Mouse (Mus musculus) hindbrain, postnatal 0 days (tissue): Measurements from ENCODE around the gene 4930486L24Rik. TPM values are rescaled to one million over a fixed set of nuclear protein-coding genes. Genes with fewer than 3 reads are reported as not detected.
A peak's percentile ranks its signal among the peaks of the same experiment; 100 is the strongest.

Source experiments
- ATAC-seq: fragments of 200-750 bp; cut with Nextera tagmentation; 2 replicates; pipeline ENCODE4 v1.8.0; 2017; ENCODE audit warnings: mild to moderate bottlenecking, moderate TSS enrichment, moderate library complexity
- DNase-seq: peaks from one replicate; pipeline ENCODE4 v3.0.0-alpha.2; 2015; ENCODE audit warnings: low spot score
- H3K27ac ChIP-seq: fragments of 300-500 bp; sonication (generic); 2 replicates; pipeline ENCODE4 v1.5.1; 2014; ENCODE audit warnings: mild to moderate bottlenecking
- H3K27me3 ChIP-seq: fragments of 300-500 bp; sonication (generic); 2 replicates; pipeline ENCODE4 v1.6.1; 2014; ENCODE audit warnings: low read length, mixed read lengths; ENCODE audit not compliant: insufficient read depth
- H3K36me3 ChIP-seq: fragments of 300-500 bp; sonication (generic); 2 replicates; pipeline ENCODE4 v1.6.1; 2014; ENCODE audit warnings: low read length, mixed read lengths; ENCODE audit not compliant: insufficient read depth
- H3K4me1 ChIP-seq: fragments of 300-500 bp; sonication (generic); 2 replicates; pipeline ENCODE4 v1.6.1; 2014; ENCODE audit warnings: antibody characterized with exemption, low read length, mixed read lengths; ENCODE audit not compliant: insufficient read depth
- H3K4me2 ChIP-seq: fragments of 300-500 bp; sonication (generic); 2 replicates; pipeline ENCODE4 v1.6.1; 2014; ENCODE audit warnings: low read depth, mild to moderate bottlenecking, low read length, moderate library complexity, mixed read lengths
- H3K4me3 ChIP-seq: fragments of 300-500 bp; sonication (generic); 2 replicates; pipeline ENCODE4 v1.5.1; 2014; ENCODE audit warnings: low read length
- H3K9ac ChIP-seq: fragments of 300-500 bp; sonication (generic); replicated peaks from 2 replicates; pipeline ENCODE4 v1.6.1; 2014; ENCODE audit warnings: mild to moderate bottlenecking, low read length, moderate library complexity, mixed read lengths
- H3K9me3 ChIP-seq: fragments of 300-500 bp; sonication (generic); 2 replicates; pipeline ENCODE4 v1.6.1; 2016; ENCODE audit warnings: low read length, mixed read lengths
- CTCF ChIP-seq: IDR thresholded peaks from 2 replicates; pipeline ENCODE4 v1.5.1; 2016; ENCODE audit warnings: antibody characterized with exemption, control low read depth, low read depth
- WGBS: fragments of 180-500 bp; shearing (Covaris S2); extraction: QIAGEN DNeasy Blood & Tissue Kit; methylation state at CpG from one replicate; pipeline ENCODE4 v1.1.7; 2014; 5-methylcytosine and 5-hydroxymethylcytosine counted together
- polyA plus RNA-seq: library from polyadenylated mRNA; unstranded; fragments of >200 nt; fragmentation: Nextera tagmentation; extraction: Ambion mirVana; gene quantifications from 2 replicates; pipeline ENCODE4 v1.2.1, GENCODE M21; 2015
- total RNA-seq: library from RNA; depleted of rRNA; stranded (reverse); fragments of >200 nt; gene quantifications from 2 replicates; pipeline ENCODE4 v1.2.3, GENCODE M21; 2014; rRNA removed

Gene 4930486L24Rik
- total and polyA plus RNA-seq, 2 experiments from 2014 or later: 0.68 TPM; not detected in 1

DNA sequence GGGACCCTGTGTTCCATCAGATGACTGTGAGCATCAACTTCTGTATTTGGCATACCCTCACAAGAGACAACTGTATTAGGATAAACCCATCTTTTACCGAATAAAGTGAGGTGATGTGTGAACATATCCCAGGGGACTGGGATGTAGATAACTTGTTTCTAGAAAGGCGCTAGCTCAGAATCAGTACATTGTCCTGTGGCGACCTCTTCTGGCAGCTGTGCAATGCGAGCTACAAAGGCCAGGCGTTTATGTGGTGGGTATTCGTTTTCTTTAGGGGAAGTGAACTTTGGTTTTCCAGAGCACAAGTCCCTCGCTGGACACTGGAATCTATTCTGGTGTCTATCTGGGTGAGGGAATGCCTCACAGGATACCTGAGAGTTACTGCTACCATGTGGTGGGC, 44.8 kb downstream of the 4930486L24Rik start:
- Histone ChIP-seq H3K9me3 (no peaks in the 10 kb centered on the region), H3K4me1 (no peaks in the 10 kb centered on the region), H3K9ac (no peak overlapping the region), H3K27ac (no peak overlapping the region), H3K27me3 (no peaks in the 10 kb centered on the region), H3K36me3 (no peaks in the 10 kb centered on the region), H3K4me3 (no peak overlapping the region), H3K4me2 (no peak overlapping the region)
- peak; percentile 74 for TF ChIP-seq CTCF
- 11% methylated on average over 7 of the region's 7 CpGs for WGBS
- ATAC-seq: no peak
- DNase-seq: peak; percentile 64

DNA sequence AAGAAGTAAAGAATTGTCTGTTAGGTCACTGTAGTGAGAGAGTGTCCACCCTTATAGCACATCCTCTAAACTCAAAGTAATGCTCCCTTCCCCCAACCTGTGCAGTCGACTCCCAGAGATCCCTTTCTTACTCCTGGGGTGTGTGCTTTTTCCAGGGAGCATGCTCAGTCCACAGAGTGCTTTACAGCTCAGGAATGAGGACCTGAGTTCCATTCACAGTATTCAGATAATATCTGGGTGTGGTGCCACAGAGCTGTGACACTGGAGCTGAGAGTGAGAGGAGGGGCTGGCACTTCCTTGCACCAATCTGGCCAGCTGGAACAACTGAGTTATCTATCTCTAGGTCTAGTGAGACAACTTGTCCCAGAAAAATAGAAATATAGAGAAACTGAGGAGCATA, 50.6 kb downstream of the 4930486L24Rik start:
- H3K36me3 ChIP-seq: no peaks in the 10 kb centered on the region
- DNase-seq (no peak), ATAC-seq (no peak)
- no peaks in the 10 kb centered on the region for H3K4me1 ChIP-seq
- no peak overlapping the region for H3K9ac ChIP-seq
- H3K4me2 ChIP-seq: no peak overlapping the region
- no peak for TF ChIP-seq CTCF
- WGBS: 75% methylated on average over 1 of the region's 1 CpGs
- H3K4me3 ChIP-seq: no peak overlapping the region
- H3K27ac ChIP-seq: no peak overlapping the region
- no peaks in the 10 kb centered on the region for H3K27me3 ChIP-seq
- H3K9me3 ChIP-seq: no peaks in the 10 kb centered on the region

DNA sequence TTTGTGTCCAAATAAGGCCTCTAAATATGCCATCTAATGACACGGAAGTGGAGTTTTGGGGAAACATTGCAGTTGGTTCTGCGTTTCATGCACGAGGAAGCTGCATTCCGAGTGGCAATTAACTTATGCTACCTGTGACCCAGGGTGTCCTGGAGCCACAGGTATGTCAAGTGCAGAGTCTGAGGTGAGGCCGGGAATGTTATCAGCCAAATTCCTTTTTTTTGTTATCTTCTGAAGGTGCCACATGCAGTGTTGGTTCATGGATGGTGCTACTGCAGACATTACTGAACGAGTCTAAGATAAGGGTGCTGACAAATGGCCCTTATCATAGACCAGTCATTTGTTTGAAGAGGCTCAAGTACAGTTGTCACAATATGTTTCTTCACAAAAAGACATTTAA, 51.5 kb downstream of the 4930486L24Rik start:
- DNase-seq (no peak), ATAC-seq (no peak)
- H3K9ac ChIP-seq: no peak overlapping the region
- no peak overlapping the region for H3K27ac ChIP-seq
- H3K4me1 ChIP-seq: no peaks in the 10 kb centered on the region
- no peak for TF ChIP-seq CTCF
- no peaks in the 10 kb centered on the region for H3K9me3 ChIP-seq
- no peaks in the 10 kb centered on the region for H3K36me3 ChIP-seq
- no peak overlapping the region for H3K4me2 ChIP-seq
- 89% methylated on average over 6 of the region's 6 CpGs for WGBS
- no peaks in the 10 kb centered on the region for H3K27me3 ChIP-seq
- no peak overlapping the region for H3K4me3 ChIP-seq

DNA sequence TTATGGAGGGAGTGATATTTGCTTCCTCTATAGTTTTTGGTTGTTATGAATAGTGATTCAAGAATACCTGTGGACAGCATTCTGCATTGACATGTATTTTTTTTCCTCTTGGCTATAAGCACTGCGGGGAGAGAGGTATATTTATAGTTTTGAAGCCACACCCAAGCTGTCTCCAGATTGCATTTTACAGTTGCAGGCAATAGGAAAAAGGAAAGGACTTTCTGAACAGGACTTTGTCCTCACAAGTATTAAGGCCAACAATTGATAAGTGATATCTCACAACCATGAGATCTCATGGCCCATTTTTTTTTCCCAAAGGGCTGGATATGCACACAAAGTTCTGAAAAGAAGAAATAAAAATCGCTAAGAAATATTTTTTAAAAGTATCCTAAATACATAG, 54.6 kb downstream of the 4930486L24Rik start:
- Histone ChIP-seq H3K4me1 (no peaks in the 10 kb centered on the region), H3K9me3 (no peaks in the 10 kb centered on the region), H3K9ac (no peak overlapping the region), H3K4me3 (no peak overlapping the region), H3K27me3 (no peaks in the 10 kb centered on the region), H3K27ac (no peak overlapping the region), H3K36me3 (no peaks in the 10 kb centered on the region), H3K4me2 (no peak overlapping the region)
- WGBS: 83% methylated on average over 2 of the region's 2 CpGs
- no peak for DNase-seq
- no peak for TF ChIP-seq CTCF
- no peak for ATAC-seq

DNA sequence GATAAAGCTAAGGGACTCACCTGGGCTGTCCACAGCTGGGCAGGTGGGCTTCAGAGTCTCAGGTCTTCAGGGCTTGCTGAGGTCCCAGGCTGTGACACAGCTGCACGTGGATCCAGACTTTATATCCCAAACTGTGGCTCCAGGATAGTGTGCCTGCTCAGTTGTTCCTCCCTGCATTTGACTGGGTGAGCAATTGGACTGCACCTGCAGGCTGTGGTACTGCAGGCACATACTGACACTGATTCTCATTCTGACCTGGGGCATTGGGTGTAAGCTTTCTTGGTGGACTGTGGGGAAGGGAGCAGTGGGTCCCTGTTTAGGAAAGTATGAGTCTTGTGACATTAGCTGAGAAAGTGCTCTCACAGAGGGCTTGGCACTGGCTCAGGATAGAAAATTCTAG, 61.5 kb downstream of the 4930486L24Rik start, which contains the start of gene Ctsll3:
Gene Ctsll3, minus strand, starts transcription at position 101 of the 400 bp plus-strand sequence.
- Histone ChIP-seq H3K4me3 (no peak within 1 kb of the TSS), H3K4me2 (no peak within 1 kb of the TSS), H3K27ac (no peak within 1 kb of the TSS), H3K9ac (no peak within 1 kb of the TSS), H3K9me3 (no peaks in the 10 kb centered on the region), H3K36me3 (no peaks in the 10 kb centered on the region), H3K4me1 (no peaks in the 10 kb centered on the region), H3K27me3 (no peaks in the 10 kb centered on the region)
- WGBS: 78% methylated on average over 1 of the region's 1 CpGs
- no peak for TF ChIP-seq CTCF
- no peak for ATAC-seq
- no peak for DNase-seq

Other genes with a start within 250 kb of the 4930486L24Rik start
- gene BC051665, start 78.1 kb downstream of the 4930486L24Rik start, total RNA-seq: not detected in 2 replicates
- gene BC051665, start 78.1 kb downstream of the 4930486L24Rik start, polyA plus RNA-seq: not detected in 2 replicates
- gene Ctsll3, start 61.6 kb downstream of the 4930486L24Rik start, total RNA-seq: not detected in 2 replicates
- gene Ctsll3, start 61.6 kb downstream of the 4930486L24Rik start, polyA plus RNA-seq: not detected in 2 replicates
- gene Gm49392, start 32.4 kb upstream of the 4930486L24Rik start, total RNA-seq: not detected in 2 replicates
- 0.33 TPM in 1 of 2 replicates, not detected in the other for gene Gm49392, start 32.4 kb upstream of the 4930486L24Rik start, polyA plus RNA-seq
- gene Ctla2b, start 33.0 kb upstream of the 4930486L24Rik start, total RNA-seq: 0.84 and 4.3 TPM in 2 replicates
- 0.86 and 1.3 TPM in 2 replicates for gene Ctla2b, start 33.0 kb upstream of the 4930486L24Rik start, polyA plus RNA-seq
- not detected in 2 replicates for gene Tpbpb, start 40.4 kb upstream of the 4930486L24Rik start, total RNA-seq
- gene Tpbpb, start 40.4 kb upstream of the 4930486L24Rik start, polyA plus RNA-seq: not detected in 2 replicates
- gene Gm49393, start 71.1 kb upstream of the 4930486L24Rik start, total RNA-seq: not detected in 2 replicates
- not detected in 2 replicates for gene Gm49393, start 71.1 kb upstream of the 4930486L24Rik start, polyA plus RNA-seq
- 4.1 TPM in 1 of 2 replicates, not detected in the other for gene Gm49391, start 72.1 kb upstream of the 4930486L24Rik start, total RNA-seq
- 0.88 TPM in 2 replicates for gene Gm49391, start 72.1 kb upstream of the 4930486L24Rik start, polyA plus RNA-seq
- gene Ctla2a, start 72.2 kb upstream of the 4930486L24Rik start, total RNA-seq: 4.3 and 15.3 TPM in 2 replicates
- gene Ctla2a, start 72.2 kb upstream of the 4930486L24Rik start, polyA plus RNA-seq: 38.0 and 40.2 TPM in 2 replicates
- gene Tpbpa, start 77.5 kb upstream of the 4930486L24Rik start, total RNA-seq: not detected in 2 replicates
- not detected in 2 replicates for gene Tpbpa, start 77.5 kb upstream of the 4930486L24Rik start, polyA plus RNA-seq
- not detected in 2 replicates for gene Ctsj, start 141.5 kb upstream of the 4930486L24Rik start, total RNA-seq
- not detected in 2 replicates for gene Ctsj, start 141.5 kb upstream of the 4930486L24Rik start, polyA plus RNA-seq
- gene Ctsq, start 176.2 kb upstream of the 4930486L24Rik start, total RNA-seq: not detected in 2 replicates
- gene Ctsq, start 176.2 kb upstream of the 4930486L24Rik start, polyA plus RNA-seq: not detected in 2 replicates